Mouse (Mus musculus): ENCODE results near the gene Klf13. TPM values are rescaled to one million over a fixed set of nuclear protein-coding genes. Genes with fewer than 3 reads are reported as not detected.

The Klf13 gene
- polyA plus RNA-seq, 1 experiment, result 88.4 TPM

DNA sequence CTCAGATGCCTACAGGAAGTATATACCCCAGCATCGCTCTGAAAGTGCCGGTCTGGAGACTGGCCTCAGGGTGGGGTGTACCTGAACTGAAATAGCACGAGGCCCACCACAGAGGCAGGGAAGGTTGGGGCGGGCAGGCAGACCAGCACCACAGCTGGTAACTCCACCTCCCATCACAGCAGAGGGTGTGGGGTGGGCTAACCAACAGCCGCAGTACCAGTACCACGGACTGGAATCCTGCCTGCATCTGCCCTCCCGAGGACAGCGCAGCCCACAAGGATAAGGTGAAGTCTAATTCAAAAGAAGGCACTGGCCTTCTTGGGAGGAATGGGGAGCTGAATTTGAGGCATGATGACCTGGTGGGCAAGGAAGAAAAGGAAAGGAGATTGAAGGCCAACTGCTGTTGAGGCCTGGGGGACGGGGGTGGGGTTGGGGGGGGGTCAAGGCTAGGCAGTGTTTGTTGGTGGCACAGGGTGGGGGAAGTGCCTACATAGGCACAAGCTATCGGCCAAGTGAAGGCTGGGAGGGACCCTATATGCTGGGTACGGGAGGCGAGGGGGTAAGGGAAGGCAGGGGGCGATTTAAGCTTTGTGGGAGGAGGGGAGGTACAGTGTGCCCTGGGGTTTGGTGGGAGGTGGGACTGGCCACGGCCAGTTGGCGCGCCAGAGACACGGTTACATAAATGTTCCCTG, 42.3 kb downstream of the Klf13 start:
- TF ChIP-seq CTCF (IDR thresholded peaks at IDR 0.05; ENCODE audit: insufficient read depth, low read length), result no peak
- TF ChIP-seq POLR2A (IDR thresholded peaks at IDR 0.05; ENCODE audit: borderline replicate concordance, extremely low read depth, low read depth, low read length), result no peak; the same call in 1 of the 2 replicates
- peak overlapping the region; percentile 15 for H3K4me3 ChIP-seq (replicated peaks; ENCODE audit: extremely low read depth, low read depth, low read length)
- H3K4me1 ChIP-seq (ENCODE audit: control insufficient read depth, insufficient read depth, low read length), result peaks cover 39% of the 10 kb centered on the region
- DNase-seq, result no peak
- WGBS, result 23% methylated on average over 17 of the region's 17 CpGs

DNA sequence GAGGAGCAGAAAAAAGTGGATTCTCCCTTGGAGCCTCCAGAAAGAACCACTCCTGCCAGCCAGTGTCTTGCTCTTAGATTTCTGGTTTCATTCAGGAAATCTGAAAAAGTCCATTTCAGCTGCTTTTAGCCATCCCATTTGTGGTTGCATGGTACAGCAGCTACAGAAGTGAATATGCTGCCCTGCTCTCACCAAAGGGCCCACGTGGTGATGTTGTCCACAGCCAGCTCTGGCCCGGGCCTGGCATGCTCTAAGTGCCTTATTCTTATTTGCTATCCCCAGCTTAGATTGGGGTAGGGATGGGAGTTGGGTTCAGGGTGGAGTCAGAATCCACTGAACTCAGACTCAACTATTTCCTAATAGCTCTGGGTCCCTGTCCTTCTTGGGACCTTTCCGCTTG, 43.5 kb downstream of the Klf13 start:
- H3K4me3 ChIP-seq (replicated peaks; ENCODE audit: extremely low read depth, low read depth, low read length), result no peak overlapping the region
- peaks cover 27% of the 10 kb centered on the region for H3K4me1 ChIP-seq (ENCODE audit: control insufficient read depth, insufficient read depth, low read length)
- TF ChIP-seq CTCF (IDR thresholded peaks at IDR 0.05; ENCODE audit: insufficient read depth, low read length) (no peak), POLR2A (IDR thresholded peaks at IDR 0.05; ENCODE audit: borderline replicate concordance, extremely low read depth, low read depth, low read length) (no peak)
- no peak for DNase-seq
- 56% methylated on average over 3 of the region's 3 CpGs for WGBS

DNA sequence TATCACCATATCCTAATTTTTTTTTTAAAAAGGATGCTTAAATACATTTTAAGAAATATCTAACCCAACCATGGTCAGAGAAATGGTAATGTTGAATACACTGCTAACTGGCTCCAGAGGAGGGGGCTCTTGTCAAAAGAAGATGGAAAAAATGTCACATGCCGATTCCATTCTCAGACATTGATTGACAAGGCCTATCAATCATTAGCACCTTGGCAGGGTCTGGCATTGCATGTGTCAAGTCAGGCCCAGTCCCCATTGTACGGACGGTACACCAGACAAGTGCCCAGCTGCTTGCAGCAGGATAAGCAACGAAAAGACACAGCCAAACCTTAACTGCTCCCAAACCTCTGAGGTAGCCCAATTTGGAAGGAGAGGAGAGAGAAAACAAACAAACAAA, 44.1 kb downstream of the Klf13 start:
- H3K4me3 ChIP-seq (replicated peaks; ENCODE audit: extremely low read depth, low read depth, low read length), result no peak overlapping the region
- DNase-seq, result no peak
- WGBS, result 57% methylated on average over 4 of the region's 4 CpGs
- TF ChIP-seq POLR2A (IDR thresholded peaks at IDR 0.05; ENCODE audit: borderline replicate concordance, extremely low read depth, low read depth, low read length) (no peak), CTCF (IDR thresholded peaks at IDR 0.05; ENCODE audit: insufficient read depth, low read length) (no peak)
- peaks cover 26% of the 10 kb centered on the region for H3K4me1 ChIP-seq (ENCODE audit: control insufficient read depth, insufficient read depth, low read length)

DNA sequence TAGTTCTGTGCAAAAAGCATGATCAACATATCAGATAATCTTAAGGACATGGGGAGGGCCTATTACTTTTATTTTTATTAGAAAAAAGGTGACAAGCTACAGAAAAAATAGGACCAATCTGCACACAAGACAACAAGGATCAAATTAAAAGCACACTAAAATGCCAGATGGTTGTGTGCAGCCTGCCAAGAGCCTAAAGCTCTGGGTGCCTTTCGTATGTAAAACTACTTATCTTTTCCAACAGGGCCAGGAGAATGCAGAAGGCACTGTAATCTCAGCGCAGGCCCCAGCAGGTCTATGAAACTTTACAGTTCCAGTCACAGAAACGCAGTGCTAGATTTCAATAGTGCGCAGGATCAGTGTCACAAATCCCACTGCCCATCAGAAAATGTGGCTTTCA, 45.0 kb downstream of the Klf13 start:
- TF ChIP-seq POLR2A (IDR thresholded peaks at IDR 0.05; ENCODE audit: borderline replicate concordance, extremely low read depth, low read depth, low read length) (no peak), CTCF (IDR thresholded peaks at IDR 0.05; ENCODE audit: insufficient read depth, low read length) (no peak)
- DNase-seq, result no peak
- Histone ChIP-seq H3K4me1 (ENCODE audit: control insufficient read depth, insufficient read depth, low read length) (peaks cover 31% of the 10 kb centered on the region), H3K4me3 (replicated peaks; ENCODE audit: extremely low read depth, low read depth, low read length) (no peak overlapping the region)
- WGBS, result 82% methylated on average over 4 of the region's 4 CpGs

DNA sequence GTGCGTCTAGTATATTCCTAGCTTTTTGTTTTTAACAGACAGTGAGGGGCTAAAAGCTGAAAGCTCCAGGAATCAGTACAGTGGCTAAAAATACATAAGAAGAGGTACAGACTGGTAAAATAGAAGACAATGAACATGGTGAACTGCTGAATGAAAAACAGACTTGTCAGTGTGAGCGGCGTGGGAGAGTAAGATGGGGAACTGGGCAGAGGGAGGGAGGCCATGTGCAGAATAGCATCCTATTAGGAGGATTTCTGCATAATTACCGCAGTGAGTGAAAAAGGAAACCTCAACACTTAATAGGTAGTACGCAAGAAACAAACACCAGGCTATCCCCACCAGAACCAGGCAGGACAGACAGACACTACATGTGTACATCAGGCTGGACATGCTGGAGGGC, 45.5 kb downstream of the Klf13 start:
- no peak for DNase-seq
- Histone ChIP-seq H3K4me3 (replicated peaks; ENCODE audit: extremely low read depth, low read depth, low read length) (no peak overlapping the region), H3K4me1 (ENCODE audit: control insufficient read depth, insufficient read depth, low read length) (peaks cover 29% of the 10 kb centered on the region)
- TF ChIP-seq CTCF (IDR thresholded peaks at IDR 0.05; ENCODE audit: insufficient read depth, low read length) (no peak), POLR2A (IDR thresholded peaks at IDR 0.05; ENCODE audit: borderline replicate concordance, extremely low read depth, low read depth, low read length) (no peak)
- 88% methylated on average over 5 of the region's 5 CpGs for WGBS

DNA sequence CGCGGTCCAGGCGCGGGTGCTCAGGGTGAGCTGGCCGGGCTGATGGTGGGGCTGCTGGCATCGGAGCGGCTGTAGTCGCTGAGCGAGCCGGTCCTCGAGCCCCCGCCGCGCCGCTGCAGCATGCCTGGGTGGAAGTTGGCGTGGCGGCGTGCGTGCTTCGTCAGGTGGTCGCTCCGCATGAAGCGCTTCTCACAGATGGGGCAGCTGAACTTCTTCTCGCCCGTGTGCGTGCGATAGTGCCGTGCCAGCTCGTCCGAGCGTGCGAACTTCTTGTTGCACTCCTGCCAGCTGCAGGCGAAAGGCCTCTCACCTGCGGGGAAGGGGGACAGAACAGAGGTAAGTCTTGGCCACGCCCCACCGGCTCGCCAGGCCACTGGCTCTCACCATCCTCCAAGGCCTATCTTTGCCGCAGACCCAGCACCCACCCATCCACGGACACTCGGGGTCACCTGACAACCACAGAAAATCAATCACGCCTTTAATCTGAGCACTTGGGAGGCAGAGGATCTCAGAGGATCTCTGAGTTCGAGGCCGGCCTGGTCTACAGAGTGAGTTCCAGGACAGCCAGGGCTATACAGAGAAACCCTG, 47.1 kb downstream of the Klf13 start:
- peaks cover 30% of the 10 kb centered on the region for H3K4me1 ChIP-seq (ENCODE audit: control insufficient read depth, insufficient read depth, low read length)
- 83% methylated on average over 43 of the region's 43 CpGs for WGBS
- H3K4me3 ChIP-seq (replicated peaks; ENCODE audit: extremely low read depth, low read depth, low read length), result no peak overlapping the region
- TF ChIP-seq POLR2A (IDR thresholded peaks at IDR 0.05; ENCODE audit: borderline replicate concordance, extremely low read depth, low read depth, low read length), result no peak
- no peak for TF ChIP-seq CTCF (IDR thresholded peaks at IDR 0.05; ENCODE audit: insufficient read depth, low read length)
- no peak for DNase-seq

DNA sequence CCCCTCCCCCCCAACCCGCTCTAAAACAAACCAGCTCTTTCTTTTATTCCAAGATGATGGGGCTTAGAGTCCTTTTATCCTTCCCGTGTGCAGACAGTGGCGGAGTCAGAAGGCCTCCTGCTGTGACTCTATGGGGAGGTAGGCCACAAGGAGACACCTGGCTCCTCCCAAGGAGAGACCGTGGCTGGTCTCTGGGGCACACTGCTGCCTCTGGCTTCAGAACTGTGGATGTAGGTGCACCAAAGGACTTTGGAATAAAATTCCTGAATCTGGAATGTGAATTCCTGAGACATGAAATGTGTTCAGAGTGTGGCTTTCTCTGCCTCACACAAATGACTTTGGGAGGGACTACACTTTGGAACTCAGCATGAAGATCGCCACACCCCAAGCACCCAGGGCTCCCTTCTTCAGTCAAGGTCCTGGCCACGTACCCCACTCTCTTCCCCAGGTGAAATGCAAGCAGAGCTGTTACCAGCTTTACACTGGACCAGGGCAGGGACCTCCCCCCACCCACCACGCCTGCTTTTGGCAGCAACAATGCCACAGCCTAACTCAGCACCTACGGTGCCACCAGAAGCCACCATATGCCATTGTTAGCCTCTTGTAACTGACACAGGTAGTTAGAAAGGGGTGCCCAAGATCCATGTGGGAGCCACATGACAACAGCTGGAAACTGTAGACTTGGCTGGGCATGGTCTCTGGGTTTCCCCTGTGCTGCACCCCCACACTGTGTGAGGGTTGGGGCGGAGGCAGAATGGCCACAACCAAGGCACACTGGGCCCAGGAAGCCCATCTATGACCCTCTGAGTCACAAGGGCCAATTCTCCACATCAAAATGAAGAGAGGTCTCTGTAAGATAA, 49.4 kb downstream of the Klf13 start:
- WGBS, result 73% methylated on average over 9 of the region's 9 CpGs
- TF ChIP-seq POLR2A (IDR thresholded peaks at IDR 0.05; ENCODE audit: borderline replicate concordance, extremely low read depth, low read depth, low read length) (no peak), CTCF (IDR thresholded peaks at IDR 0.05; ENCODE audit: insufficient read depth, low read length) (no peak)
- peaks cover 22% of the 10 kb centered on the region for H3K4me1 ChIP-seq (ENCODE audit: control insufficient read depth, insufficient read depth, low read length)
- no peak overlapping the region for H3K4me3 ChIP-seq (replicated peaks; ENCODE audit: extremely low read depth, low read depth, low read length)
- no peak for DNase-seq

DNA sequence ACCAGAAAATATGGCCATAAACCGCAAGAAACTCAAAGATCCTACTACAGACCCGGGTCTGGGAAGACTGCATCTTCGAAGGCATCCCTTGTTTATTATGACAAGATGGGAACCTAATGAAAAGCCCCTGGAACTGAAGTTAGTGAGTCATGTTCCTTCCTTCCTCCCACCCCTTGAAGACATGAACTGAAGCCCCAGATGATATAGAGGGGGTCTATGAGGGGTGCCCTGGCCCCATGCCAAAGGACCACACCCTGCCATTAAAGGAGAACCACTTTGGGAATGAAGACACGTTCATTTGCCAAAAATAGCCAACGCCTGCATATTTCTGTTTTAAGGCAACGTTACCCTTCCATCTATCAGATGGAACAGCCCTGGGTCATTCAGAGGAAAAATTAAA, 50.0 kb downstream of the Klf13 start:
- WGBS, result 38% methylated on average over 6 of the region's 6 CpGs
- H3K4me1 ChIP-seq (ENCODE audit: control insufficient read depth, insufficient read depth, low read length), result peaks cover 23% of the 10 kb centered on the region
- no peak for DNase-seq
- H3K4me3 ChIP-seq (replicated peaks; ENCODE audit: extremely low read depth, low read depth, low read length), result no peak overlapping the region
- TF ChIP-seq CTCF (IDR thresholded peaks at IDR 0.05; ENCODE audit: insufficient read depth, low read length) (no peak), POLR2A (IDR thresholded peaks at IDR 0.05; ENCODE audit: borderline replicate concordance, extremely low read depth, low read depth, low read length) (no peak)

DNA sequence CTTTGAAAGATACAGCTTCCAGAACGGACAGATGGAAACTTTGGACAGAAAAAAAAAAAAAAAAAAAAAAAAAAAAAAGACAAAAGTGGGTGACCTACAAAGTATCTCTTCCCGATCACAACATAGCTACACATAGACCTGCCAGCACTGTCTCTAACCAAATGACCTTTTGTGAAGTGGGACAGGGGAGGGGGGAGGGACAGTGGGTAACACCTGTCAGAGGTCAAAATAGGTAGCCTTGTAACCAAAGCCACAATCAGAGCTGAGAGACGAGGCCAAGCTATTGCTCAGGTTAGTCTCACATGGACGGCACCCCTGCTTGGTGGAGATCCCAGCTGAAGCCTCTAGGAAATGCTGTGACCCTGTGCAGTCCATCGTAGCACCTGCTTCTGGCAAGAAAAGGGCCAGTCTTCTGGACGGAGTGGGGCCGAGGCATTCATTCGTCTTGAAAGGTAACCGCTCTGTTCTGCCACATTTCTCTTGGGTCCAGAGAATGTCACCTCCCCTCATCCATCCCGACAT, 51.1 kb downstream of the Klf13 start:
- TF ChIP-seq CTCF (IDR thresholded peaks at IDR 0.05; ENCODE audit: insufficient read depth, low read length), result no peak
- no peak for TF ChIP-seq POLR2A (IDR thresholded peaks at IDR 0.05; ENCODE audit: borderline replicate concordance, extremely low read depth, low read depth, low read length)
- 74% methylated on average over 10 of the region's 10 CpGs for WGBS
- H3K4me1 ChIP-seq (ENCODE audit: control insufficient read depth, insufficient read depth, low read length), result peaks cover 23% of the 10 kb centered on the region
- H3K4me3 ChIP-seq (replicated peaks; ENCODE audit: extremely low read depth, low read depth, low read length), result no peak overlapping the region
- DNase-seq, result no peak

All from lung, adult 2 months (tissue).